Mouse (Mus musculus) heart, embryonic 16.5 days (tissue): Measurements from ENCODE around the gene Vmn1r112. TPM values are rescaled to one million over a fixed set of nuclear protein-coding genes. Genes with fewer than 3 reads are reported as not detected.
"Not testable (repeated sequence)": the region's sequence is repeated elsewhere in the genome, so short reads cannot be mapped to it uniquely, and the experiment has no call there.

Experiments
- ATAC-seq: fragments of 200-750 bp; cut with Nextera tagmentation; replicated peaks from 2 replicates; pipeline ENCODE4 v1.8.0; 2017; ENCODE audit warnings: moderate number of reproducible peaks; ENCODE audit not compliant: insufficient read depth, low FRiP score; ENCODE audit errors: extremely low read depth
- H3K27ac ChIP-seq: fragments of 300-500 bp; sonication (generic); 2 replicates; pipeline ENCODE4 v1.5.1; 2014; ENCODE audit warnings: mild to moderate bottlenecking, low read length, control low read depth, moderate library complexity
- H3K27me3 ChIP-seq: fragments of 300-500 bp; sonication (generic); 2 replicates; pipeline ENCODE4 v1.6.1; 2014; ENCODE audit warnings: low read length, mixed read lengths; ENCODE audit not compliant: control insufficient read depth, insufficient read depth
- H3K36me3 ChIP-seq: fragments of 300-500 bp; sonication (generic); 2 replicates; pipeline ENCODE4 v1.6.1; 2014; ENCODE audit not compliant: control insufficient read depth, insufficient read depth
- H3K4me1 ChIP-seq: fragments of 300-500 bp; sonication (generic); 2 replicates; pipeline ENCODE4 v1.6.1; 2014; ENCODE audit warnings: low read length, mixed read lengths; ENCODE audit not compliant: control insufficient read depth, insufficient read depth
- H3K4me2 ChIP-seq: fragments of 300-500 bp; sonication (generic); 2 replicates; pipeline ENCODE4 v1.6.1; 2014; ENCODE audit warnings: low read depth, mild to moderate bottlenecking, control low read depth, low read length
- H3K4me3 ChIP-seq: fragments of 300-500 bp; sonication (generic); 2 replicates; pipeline ENCODE4 v1.5.1; 2014; ENCODE audit warnings: mild to moderate bottlenecking, control low read depth, low read length
- H3K9ac ChIP-seq: fragments of 300-500 bp; sonication (generic); 2 replicates; pipeline ENCODE4 v1.6.1; 2014; ENCODE audit warnings: low read length, control low read depth
- H3K9me3 ChIP-seq: fragments of 300-500 bp; sonication (generic); replicated peaks from 2 replicates; pipeline ENCODE4 v1.6.1; 2016; ENCODE audit warnings: low read length; ENCODE audit not compliant: control insufficient read depth
- WGBS: fragments of 180-500 bp; shearing (Covaris S2); extraction: QIAGEN DNeasy Blood & Tissue Kit; methylation state at CpG from one replicate; pipeline ENCODE4 v1.1.7; 2014; 5-methylcytosine and 5-hydroxymethylcytosine counted together
- polyA plus RNA-seq: library from polyadenylated mRNA; unstranded; fragments of >200 nt; fragmentation: Nextera tagmentation; extraction: Ambion mirVana; gene quantifications from 2 replicates; pipeline ENCODE4 v1.2.1, GENCODE M21; 2015

Gene Vmn1r112
- polyA plus RNA-seq: not detected in 2 replicates

- H3K4me1 ChIP-seq, H3K27ac ChIP-seq, H3K9me3 ChIP-seq, H3K4me3 ChIP-seq, ATAC-seq, H3K36me3 ChIP-seq, H3K27me3 ChIP-seq, H3K9ac ChIP-seq, H3K4me2 ChIP-seq: not testable (repeated sequence)
- no CpG with 5 or more reads among the region's 3 CpGs for WGBS
These were observed at the start of gene Vmn1r112 for GRCm38 (mm10) chr7:20770885-20771284. Gene Vmn1r112 (plus strand): TSS chr7:20771185.

DNA sequence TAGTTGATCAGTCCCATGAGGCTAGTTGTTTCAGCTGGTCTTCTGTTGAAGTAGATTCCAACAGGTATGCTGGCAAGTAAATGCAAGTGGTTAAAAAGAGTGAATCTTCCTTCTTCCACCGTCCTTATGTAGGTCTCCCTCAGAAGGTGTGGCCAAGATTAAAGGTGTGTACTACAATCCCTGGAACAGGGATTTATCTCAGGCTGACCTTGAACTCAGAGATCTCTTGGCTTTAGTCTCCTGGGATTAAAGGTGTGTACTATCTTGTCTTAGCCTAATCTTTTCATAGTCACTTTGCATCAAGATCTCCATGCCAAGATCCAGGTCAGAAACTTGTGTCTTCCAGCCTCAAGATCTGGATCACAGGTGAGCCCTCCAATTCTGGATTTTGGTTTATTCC is 40.5 kb upstream of the Vmn1r112 start, which contains the start of gene Gm10668:
Gene Gm10668 (minus strand): TSS at position 101 of the 400 bp plus-strand sequence.
- not testable (repeated sequence) for H3K9me3 ChIP-seq, H3K27me3 ChIP-seq, H3K27ac ChIP-seq, H3K36me3 ChIP-seq, H3K9ac ChIP-seq, ATAC-seq, H3K4me2 ChIP-seq, H3K4me1 ChIP-seq, H3K4me3 ChIP-seq
- WGBS: no CpG with 5 or more reads among the region's 1 CpGs

GRCm38 (mm10) chr7:20786985-20787384 is 16.0 kb downstream of the Vmn1r112 start, which contains the start of gene Vmn1r113:
Gene Vmn1r113 (plus strand): TSS chr7:20787285.
- H3K9ac ChIP-seq, H3K4me2 ChIP-seq, H3K4me1 ChIP-seq, H3K4me3 ChIP-seq, H3K27ac ChIP-seq, H3K36me3 ChIP-seq, ATAC-seq, H3K9me3 ChIP-seq, H3K27me3 ChIP-seq: not testable (repeated sequence)
- 42% methylated on average over 2 of the region's 2 CpGs for WGBS

DNA sequence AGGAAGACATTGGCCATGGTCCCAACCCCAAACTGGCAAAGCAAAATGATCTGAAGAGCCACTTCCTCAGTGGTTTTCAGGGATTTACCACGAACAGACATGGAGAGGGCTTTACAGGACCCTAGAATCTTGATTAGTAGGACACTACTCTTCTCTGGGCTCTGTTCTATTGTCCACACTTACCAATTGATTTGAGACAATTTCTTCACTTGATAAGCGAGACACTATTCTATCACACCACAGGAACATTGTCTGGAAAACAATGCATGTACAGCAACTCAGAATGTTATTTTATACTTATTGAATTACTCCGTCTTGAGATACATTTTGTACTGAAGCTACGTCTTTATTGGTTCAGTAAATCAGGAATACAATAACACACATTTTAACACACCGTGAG is 41.1 kb downstream of the Vmn1r112 start, which contains the start of gene Vmn1r114:
Gene Vmn1r114 (minus strand): TSS at position 101 of the 400 bp plus-strand sequence.
- not testable (repeated sequence) for H3K9ac ChIP-seq, H3K27me3 ChIP-seq, H3K4me1 ChIP-seq, H3K4me3 ChIP-seq, H3K9me3 ChIP-seq, H3K4me2 ChIP-seq, H3K36me3 ChIP-seq, H3K27ac ChIP-seq, ATAC-seq
- no CpG with 5 or more reads among the region's 5 CpGs for WGBS

Other genes with a start within 250 kb of the Vmn1r112 start
- gene Vmn1r104, start 237.3 kb upstream of the Vmn1r112 start, polyA plus RNA-seq: not detected in 2 replicates
- not detected in 2 replicates for gene Gm5726, start 225.4 kb upstream of the Vmn1r112 start, polyA plus RNA-seq
- gene Gm4141, start 194.9 kb upstream of the Vmn1r112 start, polyA plus RNA-seq: not detected in 2 replicates
- not detected in 2 replicates for gene Gm4513, start 172.2 kb upstream of the Vmn1r112 start, polyA plus RNA-seq
- gene Vmn1r107, start 102.3 kb upstream of the Vmn1r112 start, polyA plus RNA-seq: not detected in 2 replicates
- gene Vmn1r111, start 68.0 kb upstream of the Vmn1r112 start, polyA plus RNA-seq: not detected in 2 replicates
- not detected in 2 replicates for gene Gm10668, start 40.6 kb upstream of the Vmn1r112 start, polyA plus RNA-seq
- gene Vmn1r113, start 16.1 kb downstream of the Vmn1r112 start, polyA plus RNA-seq: not detected in 2 replicates
- not detected in 2 replicates for gene Vmn1r114, start 41.0 kb downstream of the Vmn1r112 start, polyA plus RNA-seq
- not detected in 2 replicates for gene Vmn1r115, start 73.8 kb downstream of the Vmn1r112 start, polyA plus RNA-seq
- not detected in 2 replicates for gene Vmn1r116, start 101.1 kb downstream of the Vmn1r112 start, polyA plus RNA-seq
- not detected in 2 replicates for gene Vmn1r117, start 112.9 kb downstream of the Vmn1r112 start, polyA plus RNA-seq
- not detected in 2 replicates for gene Vmn1r118, start 141.2 kb downstream of the Vmn1r112 start, polyA plus RNA-seq
- not detected in 2 replicates for gene Vmn1r119, start 241.3 kb downstream of the Vmn1r112 start, polyA plus RNA-seq